Comparison of ENCODE assay signal across 14 mouse cellular contexts in genomic region chr7:143155257-143155656, GRCm38 (mm10). TPM values are rescaled to one million over a fixed set of nuclear protein-coding genes. Genes with fewer than 3 reads are reported as not detected.
DNase-seq lines count a peak whose midpoint lies in the region; ATAC-seq lines count a peak whose summit lies in the region.
"Had no signal": no experiment of that assay in that cellular context is flagged by ENCODE, and none has a peak within 500 bp of the region (broad histone marks: within the 10 kb centered on the region; RNA-seq: fewer than 3 reads in every experiment).

No protein-coding gene starts in this region.

- H3K9ac ChIP-seq in heart, embryonic 16.5 days (ENCODE audit: low read length): no peak overlapping the region; the same call in 1 of the 2 replicates
- no peak overlapping the region for H3K9ac ChIP-seq in midbrain, embryonic 11.5 days (ENCODE audit: low read length)
- H3K9ac ChIP-seq in midbrain, embryonic 13.5 days (replicated peaks): no peak overlapping the region
- H3K9ac ChIP-seq in embryonic facial prominence, embryonic 15.5 days: no peak overlapping the region
- H3K9ac ChIP-seq in stomach, embryonic 14.5 days (replicated peaks; ENCODE audit: low read depth, low read length): no peak overlapping the region

- ATAC-seq in heart, embryonic 16.5 days (replicated peaks; ENCODE audit: extremely low read depth, insufficient read depth, low FRiP score): no peak
- no peak for ATAC-seq in midbrain, embryonic 11.5 days (ENCODE audit: low FRiP score)
- no peak for ATAC-seq in midbrain, embryonic 13.5 days
- no peak for ATAC-seq in embryonic facial prominence, embryonic 15.5 days (ENCODE audit: insufficient number of reproducible peaks, low FRiP score, low TSS enrichment, low read depth)
- no peak for ATAC-seq in stomach, embryonic 14.5 days (ENCODE audit: insufficient number of reproducible peaks, insufficient read depth, low FRiP score, low read depth)
- ATAC-seq: hindbrain, embryonic 16.5 days had no signal

- WGBS in heart, embryonic 16.5 days: 40% methylated on average over 5 of the region's 5 CpGs
- 74% methylated on average over 5 of the region's 5 CpGs for WGBS in midbrain, embryonic 11.5 days
- 73% methylated on average over 5 of the region's 5 CpGs for WGBS in midbrain, embryonic 13.5 days
- WGBS in embryonic facial prominence, embryonic 15.5 days: 49% methylated on average over 5 of the region's 5 CpGs
- WGBS in stomach, embryonic 14.5 days: 56% methylated on average over 5 of the region's 5 CpGs

- no peak overlapping the region for H3K4me2 ChIP-seq in heart, embryonic 16.5 days (ENCODE audit: low read depth, low read length)
- H3K4me2 ChIP-seq in midbrain, embryonic 11.5 days: no peak overlapping the region
- no peak overlapping the region for H3K4me2 ChIP-seq in midbrain, embryonic 13.5 days (replicated peaks)
- H3K4me2 ChIP-seq in embryonic facial prominence, embryonic 15.5 days (replicated peaks): no peak overlapping the region
- no peak overlapping the region for H3K4me2 ChIP-seq in stomach, embryonic 14.5 days (replicated peaks; ENCODE audit: low read depth, low read length)

- H3K4me3 ChIP-seq in heart, embryonic 16.5 days (ENCODE audit: low read length): no peak overlapping the region
- H3K4me3 ChIP-seq in midbrain, embryonic 11.5 days (ENCODE audit: low read depth, low read length): no peak overlapping the region
- H3K4me3 ChIP-seq in midbrain, embryonic 13.5 days (replicated peaks): no peak overlapping the region
- no peak overlapping the region for H3K4me3 ChIP-seq in embryonic facial prominence, embryonic 15.5 days (replicated peaks)
- H3K4me3 ChIP-seq in stomach, embryonic 14.5 days (ENCODE audit: low read depth, low read length): no peak overlapping the region
- H3K4me3 ChIP-seq: megakaryocyte, embryonic 14.5 days; myocyte had no signal

- H3K27ac ChIP-seq in heart, embryonic 16.5 days (ENCODE audit: low read length): peak overlapping the region; percentile 82
- no peak overlapping the region for H3K27ac ChIP-seq in midbrain, embryonic 11.5 days (ENCODE audit: low read depth, low read length)
- no peak overlapping the region for H3K27ac ChIP-seq in midbrain, embryonic 13.5 days
- H3K27ac ChIP-seq in embryonic facial prominence, embryonic 15.5 days (replicated peaks): peak overlapping the region; percentile 91
- peak overlapping the region; percentile 87; the same call in 1 of the 2 replicates for H3K27ac ChIP-seq in stomach, embryonic 14.5 days (ENCODE audit: low read length)

- DNase-seq in heart, adult 8-10 months (ENCODE audit: low spot score): no peak
- peak; percentile 81 for DNase-seq in midbrain, embryonic 11.5 days (ENCODE audit: low spot score, missing footprints)
- no peak for DNase-seq in adrenal gland, adult 18-20 months (ENCODE audit: low spot score in 2 of 2)
- DNase-seq in cerebellum, adult 11 months: no peak
- DNase-seq: cerebellum, adult 11-12 months; right cerebral cortex, adult 18-20 months; thymus, postnatal 36 days had no signal

- H3K9me3 ChIP-seq in heart, embryonic 16.5 days (replicated peaks; ENCODE audit: control insufficient read depth, low read length): no peaks in the 10 kb centered on the region
- H3K9me3 ChIP-seq in midbrain, embryonic 11.5 days (ENCODE audit: control insufficient read depth, low read length): no peaks in the 10 kb centered on the region
- H3K9me3 ChIP-seq in midbrain, embryonic 13.5 days: no peaks in the 10 kb centered on the region
- H3K9me3 ChIP-seq in embryonic facial prominence, embryonic 15.5 days (replicated peaks): no peaks in the 10 kb centered on the region
- no peaks in the 10 kb centered on the region for H3K9me3 ChIP-seq in stomach, embryonic 14.5 days (ENCODE audit: control insufficient read depth, low read depth, low read length)
- H3K9me3 ChIP-seq: megakaryocyte, embryonic 14.5 days had no signal

- H3K4me1 ChIP-seq in heart, embryonic 16.5 days (ENCODE audit: control insufficient read depth, insufficient read depth, low read length): peaks cover 31% of the 10 kb centered on the region
- peaks cover 17% of the 10 kb centered on the region for H3K4me1 ChIP-seq in midbrain, embryonic 11.5 days (ENCODE audit: control insufficient read depth, insufficient read depth, low read length)
- H3K4me1 ChIP-seq in midbrain, embryonic 13.5 days (replicated peaks): peaks cover 33% of the 10 kb centered on the region
- H3K4me1 ChIP-seq in embryonic facial prominence, embryonic 15.5 days: peaks cover 30% of the 10 kb centered on the region
- peaks cover 26% of the 10 kb centered on the region for H3K4me1 ChIP-seq in stomach, embryonic 14.5 days (ENCODE audit: control insufficient read depth, insufficient read depth, low read length)

- no peaks in the 10 kb centered on the region for H3K27me3 ChIP-seq in heart, embryonic 16.5 days (ENCODE audit: control insufficient read depth, insufficient read depth, low read length)
- no peaks in the 10 kb centered on the region; the same call in 1 of the 2 replicates for H3K27me3 ChIP-seq in midbrain, embryonic 11.5 days (ENCODE audit: control insufficient read depth, insufficient read depth, low read length)
- no peaks in the 10 kb centered on the region for H3K27me3 ChIP-seq in midbrain, embryonic 13.5 days
- no peaks in the 10 kb centered on the region for H3K27me3 ChIP-seq in embryonic facial prominence, embryonic 15.5 days
- H3K27me3 ChIP-seq in stomach, embryonic 14.5 days (ENCODE audit: control insufficient read depth, insufficient read depth, low read length): no peaks in the 10 kb centered on the region

- no peaks in the 10 kb centered on the region for H3K36me3 ChIP-seq in heart, embryonic 16.5 days (ENCODE audit: control insufficient read depth, insufficient read depth)
- no peaks in the 10 kb centered on the region for H3K36me3 ChIP-seq in midbrain, embryonic 11.5 days (ENCODE audit: control insufficient read depth, insufficient read depth, low read length)
- no peaks in the 10 kb centered on the region for H3K36me3 ChIP-seq in midbrain, embryonic 13.5 days
- no peaks in the 10 kb centered on the region for H3K36me3 ChIP-seq in embryonic facial prominence, embryonic 15.5 days
- H3K36me3 ChIP-seq in stomach, embryonic 14.5 days (ENCODE audit: control insufficient read depth, insufficient read depth, low read length): no peaks in the 10 kb centered on the region

RNA-seq across cellular contexts. Expression of gene Kcnq1, which starts 49.1 kb away (rescaled TPM):
- polyA plus RNA-seq in heart, embryonic 16.5 days (2015; fragmentation: Nextera tagmentation; extraction: Ambion mirVana): 34.6 and 34.9 TPM in 2 replicates
- 10 to 100 TPM; 30.9 to 36.9 (median 32.8) TPM for total RNA-seq in heart, adult 8-10 months (2022)
- polyA plus RNA-seq in midbrain, embryonic 11.5 days (2014; fragmentation: Nextera tagmentation; extraction: Ambion mirVana): 1.1 and 1.6 TPM in 2 replicates
- polyA plus RNA-seq in midbrain, embryonic 13.5 days (2015; fragmentation: Nextera tagmentation; extraction: Ambion mirVana): 0.82 and 0.89 TPM in 2 replicates
- polyA plus RNA-seq in embryonic facial prominence, embryonic 15.5 days (2015; fragmentation: Nextera tagmentation; extraction: Ambion mirVana): 1.2 and 1.4 TPM in 2 replicates
- polyA plus RNA-seq in stomach, embryonic 14.5 days (2014; fragmentation: Nextera tagmentation; extraction: Ambion mirVana): 4.2 and 6.0 TPM in 2 replicates
- total RNA-seq in adrenal gland, adult 18-20 months (2021): 1 to 10 TPM; 3.2 to 6.0 TPM

Comparison
In these comparisons a context has a peak if more than half of its experiments do, and no peak if none do; other contexts are left out.
1. H3K27ac ChIP-seq: peak in heart, embryonic 16.5 days (single experiment), embryonic facial prominence, embryonic 15.5 days (single experiment) and stomach, embryonic 14.5 days (single experiment); none in midbrain, embryonic 11.5 days (single experiment) and midbrain, embryonic 13.5 days (single experiment).